Mouse (Mus musculus) granulocyte monocyte progenitor cell, adult 5-6 weeks (primary cell): ENCODE measurements around the gene Ereg. TPM values are rescaled to one million over a fixed set of nuclear protein-coding genes. Genes with fewer than 3 reads are reported as not detected.

Source experiments
- ATAC-seq: replicated peaks from 2 replicates; pipeline ENCODE4 v1.8.0; 2016; ENCODE audit warnings: mild to moderate bottlenecking, moderate TSS enrichment, inconsistent platforms; ENCODE audit not compliant: poor library complexity, severe bottlenecking
- total RNA-seq, 2 experiments: library from RNA; stranded (forward) in 1 of 2; stranded (reverse) in 1 of 2; fragments of 200-712, 200-1000 nt in 1 of 2; fragments of >200 nt in 1 of 2; fragmentation: Nextera tagmentation in 1 of 2; gene quantifications; 2 replicates each; pipeline ENCODE4 v1.2.3; 2014 to 2017

The Ereg gene
- total RNA-seq (2014; fragmentation: Nextera tagmentation) (not detected in 2 replicates), total RNA-seq (2017) (not detected in 2 replicates)

GRCm38 (mm10) chr5:91074450-91074950 is at the start of gene Ereg:
Ereg (plus strand) TSS chr5:91074622.
- ATAC-seq: peak; percentile 22; the same call in 1 of the 2 replicates

GRCm38 (mm10) chr5:91027164-91027563 is 47.3 kb upstream of the Ereg start, which contains the start of gene Epgn:
Epgn (plus strand) TSS chr5:91027464.
- no peak for ATAC-seq

- ATAC-seq: no peak
These were observed 46.6 kb upstream of the Ereg start for GRCm38 (mm10) chr5:91027840-91028239.

DNA sequence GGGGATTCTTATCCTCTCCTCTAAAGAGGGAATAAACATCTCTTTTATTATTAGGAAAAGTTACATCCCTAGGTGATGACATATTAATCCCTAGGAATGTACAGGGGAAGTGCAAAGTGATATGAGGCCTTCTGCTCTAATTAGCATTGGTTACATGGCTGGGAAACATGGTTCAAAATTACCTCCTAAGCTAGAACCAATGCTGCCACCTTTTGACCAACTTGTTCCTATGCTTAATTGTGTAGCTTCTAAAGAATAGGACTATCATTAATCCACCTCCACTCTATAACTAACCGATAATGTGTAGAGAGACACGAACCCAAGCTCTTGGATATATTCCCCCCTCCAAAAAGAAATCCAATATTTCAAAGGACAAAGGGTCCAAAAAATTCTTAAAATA is 43.8 kb upstream of the Ereg start:
- ATAC-seq: no peak

DNA sequence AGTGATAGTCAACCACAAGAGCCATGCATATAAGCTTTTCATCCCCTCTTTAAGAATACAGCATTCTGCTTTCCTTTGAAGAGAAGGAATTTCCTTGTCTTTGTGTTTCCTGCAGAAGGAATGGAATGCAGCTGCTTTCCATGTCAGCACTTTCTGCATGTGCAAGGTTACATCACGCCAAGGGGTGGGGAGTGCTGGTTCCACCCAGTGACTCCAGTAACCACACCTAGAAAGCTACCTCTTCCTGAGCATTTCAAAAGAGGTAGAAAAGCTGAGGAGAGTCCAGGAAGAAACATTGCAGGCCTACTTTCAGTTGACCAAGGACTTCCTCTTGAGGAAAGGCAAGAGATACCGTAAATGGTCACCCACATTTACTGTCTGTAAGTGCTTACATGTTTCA is 39.1 kb upstream of the Ereg start:
- peak; percentile 79 for ATAC-seq

DNA sequence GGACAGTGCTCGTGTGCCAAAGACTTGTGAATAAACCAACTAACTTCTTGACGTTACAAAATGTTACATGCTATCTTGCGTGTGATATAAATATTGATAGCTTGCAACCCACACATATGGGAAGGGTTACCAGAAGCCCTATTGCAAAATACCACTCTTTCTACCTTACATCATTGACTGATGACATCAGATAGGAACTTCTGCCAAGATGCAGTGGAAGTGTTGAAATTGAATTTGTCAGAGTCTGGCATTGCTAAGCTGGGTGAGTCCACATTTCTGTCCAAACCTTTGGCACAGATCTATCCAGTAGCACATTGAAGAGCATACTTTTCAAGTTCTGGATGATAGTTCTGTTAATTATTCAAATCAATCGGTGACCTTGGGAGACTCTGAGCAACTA is 37.8 kb upstream of the Ereg start:
- ATAC-seq: peak; percentile 84

DNA sequence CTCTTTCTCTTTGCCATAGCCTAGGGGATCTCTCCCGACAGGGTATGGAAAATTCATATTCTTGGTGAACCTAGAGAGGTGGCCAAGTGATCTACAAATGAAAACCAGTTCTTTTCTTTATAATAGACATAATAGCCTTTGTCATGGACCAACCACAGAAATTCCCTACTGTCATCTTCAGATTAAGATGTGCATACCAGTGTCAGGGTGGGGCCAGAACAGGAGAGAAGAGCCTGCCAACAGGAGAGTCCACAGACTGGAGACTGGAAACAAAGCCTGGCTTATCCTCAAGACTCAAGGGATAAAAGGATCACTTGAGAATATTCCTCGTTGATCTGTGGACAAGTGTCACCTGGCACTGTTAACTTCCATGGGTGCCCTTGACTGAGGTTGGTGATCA is 36.7 kb upstream of the Ereg start:
- no peak for ATAC-seq

DNA sequence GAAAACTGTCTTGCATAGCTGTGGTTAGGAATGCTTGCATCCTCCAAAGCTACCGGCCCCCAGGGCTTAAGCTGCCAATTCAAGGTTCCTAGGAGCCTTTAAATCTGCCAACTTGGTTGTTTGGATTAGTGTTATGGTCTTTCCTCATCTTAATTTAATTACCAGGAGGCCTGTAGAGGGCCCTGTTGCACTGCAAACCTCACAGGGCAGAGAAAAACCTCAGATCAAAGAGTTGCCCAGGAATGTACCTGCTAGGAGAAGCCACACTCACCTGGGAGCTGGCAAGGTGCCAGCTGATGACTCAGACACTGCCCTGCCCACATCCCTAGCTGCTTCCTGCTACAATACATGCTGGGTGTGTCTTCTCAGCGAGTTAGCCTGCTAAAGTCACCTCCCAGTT is 35.9 kb upstream of the Ereg start:
- ATAC-seq: peak; percentile 13; the same call in 1 of the 2 replicates

DNA sequence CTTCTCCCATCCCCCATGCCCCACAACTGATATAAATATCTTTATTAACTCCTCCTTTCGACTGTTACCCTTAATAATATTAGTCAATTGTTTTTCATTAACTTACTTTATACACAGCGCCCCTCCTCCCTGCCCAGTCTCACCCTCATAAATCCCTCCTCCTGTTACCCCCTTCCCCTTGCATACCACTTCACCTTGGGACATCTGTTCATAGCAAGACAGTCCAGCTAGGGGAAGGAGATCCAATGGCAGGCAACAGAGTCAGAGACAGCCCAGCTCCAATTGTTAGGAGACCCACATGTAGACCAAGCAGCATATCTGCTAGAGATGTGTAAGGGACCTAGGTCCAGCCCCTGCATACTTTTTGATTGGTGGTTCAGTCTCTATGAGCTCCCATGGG is 35.5 kb upstream of the Ereg start:
- ATAC-seq: no peak

GRCm38 (mm10) chr5:91047987-91048386 is 26.4 kb upstream of the Ereg start:
- ATAC-seq: no peak

DNA sequence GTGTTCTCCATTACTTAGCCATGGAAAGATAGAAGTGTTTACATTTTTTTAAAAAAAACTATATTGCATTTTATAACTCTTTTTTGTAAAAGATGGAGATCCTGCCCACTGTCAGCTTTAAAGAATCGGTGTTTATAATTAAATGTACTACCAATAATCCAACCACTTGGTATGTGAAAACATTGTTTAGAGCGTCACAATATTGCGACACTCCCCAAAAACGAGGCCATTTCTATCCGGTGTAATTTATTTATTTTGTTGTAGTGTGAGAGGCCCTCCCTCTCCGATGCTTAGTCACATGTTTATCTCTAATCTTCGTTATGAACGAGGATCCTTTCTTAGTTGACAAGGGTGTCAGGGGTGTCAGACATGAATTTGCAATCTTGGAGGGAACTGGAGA is 26.0 kb upstream of the Ereg start:
- ATAC-seq: no peak

DNA sequence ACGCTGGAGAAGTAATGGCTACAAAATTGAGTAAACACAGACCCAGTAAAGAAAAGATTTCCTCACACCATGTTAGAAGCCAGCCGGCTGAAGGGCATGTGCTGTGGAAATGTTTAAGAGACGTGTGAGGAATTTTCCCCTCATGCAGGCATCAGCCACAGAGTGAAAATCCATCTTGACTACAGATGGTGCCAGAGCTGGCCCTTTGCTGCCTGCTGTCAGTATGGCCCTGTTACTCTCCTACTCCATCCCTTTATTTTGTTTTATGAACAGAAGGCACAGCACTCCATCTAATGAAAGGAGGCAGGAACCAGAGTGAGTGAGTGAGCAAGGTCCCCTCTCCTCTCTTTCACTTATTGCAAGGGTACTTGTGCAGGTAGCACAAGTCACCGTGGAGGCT is 2.1 kb upstream of the Ereg start:
- no peak for ATAC-seq

DNA sequence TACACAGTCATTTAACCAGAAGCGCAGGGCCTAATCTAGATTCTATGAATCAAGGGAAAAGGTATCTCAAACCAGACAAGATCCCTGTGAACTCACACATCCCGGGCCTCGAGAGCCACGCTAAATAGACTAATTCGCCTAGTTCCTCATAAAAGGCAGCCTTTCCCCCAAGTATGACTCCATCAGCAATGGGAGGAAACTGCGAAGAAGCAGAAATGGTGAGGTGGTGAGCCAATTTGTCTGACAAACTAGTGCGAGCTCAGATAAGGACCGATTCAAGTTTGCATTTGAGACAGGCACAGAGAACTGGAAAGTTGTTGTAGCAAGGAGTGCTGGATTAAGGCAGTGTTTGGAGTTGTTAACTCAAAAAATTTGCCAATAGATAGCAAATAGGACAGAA is 796 bp upstream of the Ereg start:
- ATAC-seq: no peak

GRCm38 (mm10) chr5:91074026-91074425 is 396 bp upstream of the Ereg start:
- no peak for ATAC-seq

DNA sequence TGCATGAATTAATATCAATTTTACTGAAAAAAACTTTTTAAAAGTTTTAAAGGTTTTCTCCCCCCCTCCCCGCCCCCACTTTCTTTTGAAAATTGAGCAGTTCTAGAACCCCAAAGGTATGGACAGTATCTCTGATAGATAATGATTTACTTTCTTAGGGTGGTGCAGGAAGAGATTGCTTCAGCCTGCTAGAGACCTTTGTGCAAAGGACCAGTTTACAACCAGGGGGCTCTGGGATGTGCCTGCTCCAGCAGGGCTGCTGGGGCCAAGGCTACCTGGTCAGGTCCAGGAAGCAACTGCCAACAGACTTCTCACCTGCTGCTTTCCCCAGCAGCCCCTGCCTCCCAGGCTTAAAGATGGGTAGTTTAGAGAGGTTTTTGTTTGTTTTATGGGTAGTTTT is 599 bp downstream of the Ereg start:
- no peak for ATAC-seq

DNA sequence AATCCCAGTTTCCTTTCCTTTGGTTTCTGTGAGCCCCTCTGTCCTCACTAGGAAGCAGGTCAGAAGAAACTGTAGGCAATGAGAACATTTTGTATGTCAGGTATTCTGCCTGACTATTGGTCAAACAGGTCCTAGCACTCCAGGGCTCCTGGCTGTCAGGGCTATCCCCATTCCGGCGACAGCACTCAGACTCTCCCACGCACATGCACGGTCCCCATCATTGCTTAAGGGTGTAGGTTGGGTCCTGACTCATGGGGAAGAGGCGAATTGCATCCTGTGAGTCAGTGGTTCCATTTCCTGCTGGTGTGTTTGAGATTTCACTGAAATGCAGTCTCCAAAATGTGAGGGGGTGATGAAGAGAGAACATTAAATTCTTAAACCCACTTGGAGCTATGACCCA is 8.6 kb downstream of the Ereg start:
- ATAC-seq: no peak

- no peak for ATAC-seq
These were observed 10.9 kb downstream of the Ereg start for GRCm38 (mm10) chr5:91085291-91085690.

GRCm38 (mm10) chr5:91090301-91090700 is 15.9 kb downstream of the Ereg start:
- no peak for ATAC-seq

DNA sequence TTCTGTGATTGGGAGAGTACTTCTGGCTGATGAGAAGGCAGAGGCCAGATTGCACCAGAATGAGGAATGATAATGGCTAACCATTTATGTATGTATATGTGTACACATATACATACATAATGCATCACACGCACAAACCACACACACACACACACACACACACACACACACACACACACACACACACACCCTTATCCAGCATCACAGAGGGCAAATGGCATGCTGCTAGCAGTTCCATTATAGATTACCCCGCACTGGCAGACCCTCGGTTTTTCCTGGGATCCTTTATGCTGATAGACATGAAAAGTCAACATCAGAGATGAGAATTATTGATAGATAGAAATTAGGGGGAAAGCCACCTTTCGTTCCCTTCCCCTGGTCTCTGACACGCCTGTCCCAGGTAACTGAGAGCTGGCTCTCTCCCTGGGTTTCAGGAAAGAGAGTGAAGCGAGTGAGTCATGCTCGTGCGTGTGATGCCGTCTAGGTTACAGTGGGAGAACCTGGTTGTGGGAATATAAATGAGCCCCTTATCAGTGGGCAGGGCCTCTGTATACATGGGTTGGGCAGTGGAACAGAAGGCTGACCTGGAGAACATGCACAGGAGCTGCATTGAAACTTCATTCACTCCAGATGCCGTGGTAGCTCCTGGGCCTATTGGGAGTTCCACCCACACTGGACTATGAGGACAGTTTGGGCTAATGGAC is 23.6 kb downstream of the Ereg start:
- ATAC-seq: no peak

- ATAC-seq: no peak
These were observed 27.3 kb downstream of the Ereg start for GRCm38 (mm10) chr5:91101742-91102141.

DNA sequence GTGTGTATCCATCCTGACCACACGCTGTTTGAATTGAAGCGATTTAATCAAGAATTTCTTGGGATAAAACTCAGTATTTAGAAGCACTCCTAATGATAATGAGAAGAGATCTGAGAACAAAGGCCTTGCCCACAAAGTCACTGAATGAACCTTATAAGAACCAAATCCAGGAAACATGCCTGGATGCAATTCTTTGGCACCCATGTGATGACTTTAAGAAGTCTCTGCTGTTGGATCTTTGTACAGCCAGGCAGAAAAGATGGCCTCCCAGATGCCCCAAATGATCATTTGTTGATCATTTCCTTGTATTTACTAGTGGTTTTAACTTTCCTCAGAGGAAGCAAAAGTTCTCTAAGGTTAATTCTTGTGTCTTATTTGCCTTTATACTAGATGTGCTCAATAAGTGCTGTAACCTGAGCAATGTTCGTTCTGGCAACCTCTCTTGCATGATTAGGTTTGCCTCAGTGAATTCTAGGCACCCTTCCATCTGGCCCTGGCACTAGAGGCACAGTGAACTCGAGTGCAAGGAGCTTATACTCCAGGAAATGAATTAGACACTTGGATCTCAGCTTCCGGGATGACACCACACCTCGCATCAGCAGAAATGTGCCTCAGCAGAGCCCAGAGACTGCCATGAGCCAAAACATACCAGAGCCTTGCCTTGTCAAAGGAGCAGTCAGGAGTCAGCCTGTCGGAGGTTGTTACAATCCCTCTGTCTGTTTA is 29.7 kb downstream of the Ereg start:
- ATAC-seq: no peak

DNA sequence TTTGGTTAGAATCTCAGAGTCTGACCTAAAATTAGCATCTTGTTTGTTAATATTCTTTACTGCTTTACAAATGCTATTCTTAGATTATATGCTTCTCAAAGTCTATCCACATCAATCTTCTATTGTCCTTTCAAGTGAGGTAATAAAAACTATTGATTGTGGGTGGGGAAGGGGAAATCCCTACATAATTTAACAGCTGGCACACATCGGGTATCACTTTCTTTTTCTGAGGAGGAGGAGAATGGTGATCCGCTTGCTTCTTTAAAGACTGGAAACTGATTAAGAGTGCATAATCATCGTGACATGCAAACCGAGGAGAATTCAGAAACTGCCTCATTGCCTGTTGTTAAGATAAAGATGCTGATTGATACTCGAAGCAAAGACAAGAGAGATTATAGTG is 31.8 kb downstream of the Ereg start:
- no peak for ATAC-seq
